Mouse (Mus musculus) midbrain, embryonic 14.5 days (tissue): Measurements from ENCODE around the gene Rin2. TPM values are rescaled to one million over a fixed set of nuclear protein-coding genes. Genes with fewer than 3 reads are reported as not detected.
"Not testable (repeated sequence)": the region's sequence is repeated elsewhere in the genome, so short reads cannot be mapped to it uniquely, and the experiment has no call there.

Experiments
- ATAC-seq: fragments of 200-750 bp; cut with Nextera tagmentation; 2 replicates; pipeline ENCODE4 v1.8.0; 2017; ENCODE audit warnings: moderate number of reproducible peaks, moderate library complexity; ENCODE audit not compliant: low FRiP score, low TSS enrichment
- DNase-seq: peaks from one replicate; pipeline ENCODE4 v3.0.0-alpha.2; 2015
- H3K27ac ChIP-seq: fragments of 300-500 bp; sonication (generic); replicated peaks from 2 replicates; pipeline ENCODE4 v1.5.1; 2014; ENCODE audit warnings: mild to moderate bottlenecking, low read depth, low read length, moderate library complexity
- H3K27me3 ChIP-seq: fragments of 300-500 bp; sonication (generic); 2 replicates; pipeline ENCODE4 v1.6.1; 2014; ENCODE audit warnings: low read length, control low read depth, mixed read lengths; ENCODE audit not compliant: control insufficient read depth, insufficient read depth
- H3K36me3 ChIP-seq: fragments of 300-500 bp; sonication (generic); 2 replicates; pipeline ENCODE4 v1.6.1; 2014; ENCODE audit warnings: low read length, control low read depth; ENCODE audit not compliant: control insufficient read depth, insufficient read depth
- H3K4me1 ChIP-seq: fragments of 300-500 bp; sonication (generic); 2 replicates; pipeline ENCODE4 v1.6.1; 2014; ENCODE audit warnings: mild to moderate bottlenecking, antibody characterized with exemption, low read length, control low read depth; ENCODE audit not compliant: control insufficient read depth, insufficient read depth
- H3K4me2 ChIP-seq: fragments of 300-500 bp; sonication (generic); 2 replicates; pipeline ENCODE4 v1.6.1; 2014; ENCODE audit warnings: mild to moderate bottlenecking, low read length, moderate library complexity
- H3K4me3 ChIP-seq: fragments of 300-500 bp; sonication (generic); replicated peaks from 2 replicates; pipeline ENCODE4 v1.5.1; 2014; ENCODE audit warnings: low read depth, low read length
- H3K9ac ChIP-seq: fragments of 300-500 bp; sonication (generic); replicated peaks from 2 replicates; pipeline ENCODE4 v1.6.1; 2014; ENCODE audit warnings: mild to moderate bottlenecking, low read length, moderate library complexity
- H3K9me3 ChIP-seq: fragments of 300-500 bp; sonication (generic); 2 replicates; pipeline ENCODE4 v1.6.1; 2016; ENCODE audit warnings: low read length, control low read depth, mixed read lengths; ENCODE audit not compliant: control insufficient read depth
- WGBS: fragments of 180-500 bp; shearing (Covaris S2); extraction: QIAGEN DNeasy Blood & Tissue Kit; methylation state at CpG from one replicate; pipeline ENCODE4 v1.1.7; 2014; 5-methylcytosine and 5-hydroxymethylcytosine counted together
- polyA plus RNA-seq: library from polyadenylated mRNA; unstranded; fragments of >200 nt; fragmentation: Nextera tagmentation; extraction: Ambion mirVana; gene quantifications from 2 replicates; pipeline ENCODE4 v1.2.1, GENCODE M21; 2014

The Rin2 gene
- polyA plus RNA-seq, 1 experiment from 2014 or later, result 14.6 TPM

GRCm38 (mm10) chr2:145900318-145900717 is 225.3 kb downstream of the Rin2 start:
- ATAC-seq, H3K27ac ChIP-seq, H3K27me3 ChIP-seq, DNase-seq, H3K9ac ChIP-seq, H3K4me2 ChIP-seq, H3K4me3 ChIP-seq, H3K36me3 ChIP-seq, H3K9me3 ChIP-seq: not testable (repeated sequence)
- peaks cover 13% of the 10 kb centered on the region for H3K4me1 ChIP-seq
- 82% methylated on average over 6 of the region's 8 CpGs for whole genome bisulfite sequencing

GRCm38 (mm10) chr2:145901861-145902260 is 226.8 kb downstream of the Rin2 start, which contains the start of gene Naa20:
Gene Naa20, plus strand, starts transcription at chr2:145902099.
- H3K9ac ChIP-seq, result no peak within 1 kb of the TSS
- no peaks in the 10 kb centered on the region for H3K27me3 ChIP-seq
- peaks cover 1% of the 10 kb centered on the region; the same call in 1 of the 2 replicates for H3K36me3 ChIP-seq
- H3K4me1 ChIP-seq, result peaks cover 13% of the 10 kb centered on the region
- H3K4me3 ChIP-seq, result peak within 1 kb of the TSS; percentile 97
- ATAC-seq (no peak), DNase-seq (no peak)
- peak within 1 kb of the TSS; percentile 64 for H3K4me2 ChIP-seq
- 90% methylated on average over 6 of the region's 6 CpGs for WGBS
- no peak within 1 kb of the TSS for H3K27ac ChIP-seq
- no peaks in the 10 kb centered on the region for H3K9me3 ChIP-seq

GRCm38 (mm10) chr2:145903061-145903901 is 228.3 kb downstream of the Rin2 start:
- H3K27ac ChIP-seq, result peak overlapping the region; percentile 80
- peak overlapping the region; percentile 64 for H3K4me2 ChIP-seq
- H3K4me3 ChIP-seq, result peak overlapping the region; percentile 97
- under 1% methylated on average over 66 of the region's 68 CpGs for WGBS
- no peaks in the 10 kb centered on the region for H3K9me3 ChIP-seq
- no peaks in the 10 kb centered on the region for H3K27me3 ChIP-seq
- peak overlapping the region; percentile 90 for H3K9ac ChIP-seq
- ATAC-seq, result peak; percentile 97
- peak; percentile 96 for DNase-seq
- peaks cover 6% of the 10 kb centered on the region; the same call in 1 of the 2 replicates for H3K36me3 ChIP-seq
- H3K4me1 ChIP-seq, result peaks cover 13% of the 10 kb centered on the region

- 33% methylated on average over 12 of the region's 12 CpGs for WGBS
- H3K9me3 ChIP-seq, result no peaks in the 10 kb centered on the region
- no peaks in the 10 kb centered on the region for H3K27me3 ChIP-seq
- H3K9ac ChIP-seq, result peak overlapping the region; percentile 90
- H3K36me3 ChIP-seq, result peaks cover 12% of the 10 kb centered on the region
- H3K4me3 ChIP-seq, result peak overlapping the region; percentile 97
- peak overlapping the region; percentile 64 for H3K4me2 ChIP-seq
- DNase-seq (no peak), ATAC-seq (no peak)
- H3K4me1 ChIP-seq, result peaks cover 13% of the 10 kb centered on the region
- no peak overlapping the region for H3K27ac ChIP-seq
These were observed 229.1 kb downstream of the Rin2 start for GRCm38 (mm10) chr2:145903983-145904616.

- 83% methylated on average over 6 of the region's 6 CpGs for WGBS
- no peak for ATAC-seq
- Histone ChIP-seq H3K4me3 (no peak overlapping the region), H3K27ac (no peak overlapping the region), H3K9me3 (no peaks in the 10 kb centered on the region), H3K36me3 (peaks cover 20% of the 10 kb centered on the region), H3K4me1 (peaks cover 13% of the 10 kb centered on the region), H3K27me3 (no peaks in the 10 kb centered on the region), H3K9ac (no peak overlapping the region), H3K4me2 (no peak overlapping the region)
- no peak for DNase-seq
These were observed 230.1 kb downstream of the Rin2 start for GRCm38 (mm10) chr2:145905156-145905555.

- H3K4me3 ChIP-seq, H3K9me3 ChIP-seq, H3K27me3 ChIP-seq, H3K9ac ChIP-seq, H3K4me2 ChIP-seq, ATAC-seq, DNase-seq, H3K27ac ChIP-seq: not testable (repeated sequence)
- Histone ChIP-seq H3K4me1 (peaks cover 13% of the 10 kb centered on the region), H3K36me3 (peaks cover 27% of the 10 kb centered on the region)
- whole genome bisulfite sequencing, result 43% methylated on average over 4 of the region's 4 CpGs
These were observed 230.9 kb downstream of the Rin2 start for GRCm38 (mm10) chr2:145905884-145906283.

- Histone ChIP-seq H3K27me3 (no peaks in the 10 kb centered on the region), H3K4me2 (no peak overlapping the region), H3K4me3 (no peak overlapping the region), H3K36me3 (peaks cover 93% of the 10 kb centered on the region), H3K27ac (no peak overlapping the region), H3K9me3 (no peaks in the 10 kb centered on the region), H3K9ac (no peak overlapping the region), H3K4me1 (no peaks in the 10 kb centered on the region)
- DNase-seq (no peak), ATAC-seq (no peak)
- WGBS, result 95% methylated on average over 8 of the region's 8 CpGs
These were observed 246.1 kb downstream of the Rin2 start for GRCm38 (mm10) chr2:145920941-145921650.

GRCm38 (mm10) chr2:145934339-145935231 is 259.6 kb downstream of the Rin2 start, which contains the start of the genes Cfap61 and Crnkl1:
Gene Cfap61, plus strand, starts transcription at chr2:145934784.
Gene Crnkl1, minus strand, starts transcription at chr2:145935014.
- under 1% methylated on average over 61 of the region's 61 CpGs for WGBS
- DNase-seq (peak; percentile 99), ATAC-seq (peak; percentile 98)
- Histone ChIP-seq H3K27ac (no peak within 1 kb of the TSS), H3K36me3 (peaks cover 30% of the 10 kb centered on the region), H3K9me3 (no peaks in the 10 kb centered on the region), H3K4me2 (peak within 1 kb of the TSS; percentile 80), H3K9ac (peak within 1 kb of the TSS; percentile 54; the same call in 1 of the 2 replicates), H3K4me3 (peak within 1 kb of the TSS; percentile 86), H3K4me1 (peaks cover 9% of the 10 kb centered on the region), H3K27me3 (no peaks in the 10 kb centered on the region)
